Mouse (Mus musculus) heart, embryonic 11.5 days (tissue): ENCODE measurements around the gene Cd4. TPM values are rescaled to one million over a fixed set of nuclear protein-coding genes. Genes with fewer than 3 reads are reported as not detected.
A peak's percentile ranks its signal among the peaks of the same experiment; 100 is the strongest.

Experiments
- ATAC-seq: fragments of 200-750 bp; cut with Nextera tagmentation; replicated peaks from 2 replicates; pipeline ENCODE4 v1.8.0; 2017; ENCODE audit warnings: moderate library complexity; ENCODE audit not compliant: insufficient number of reproducible peaks, low FRiP score, low TSS enrichment
- H3K27ac ChIP-seq: fragments of 300-500 bp; sonication (generic); 2 replicates; pipeline ENCODE4 v1.5.1; 2014; ENCODE audit warnings: mild to moderate bottlenecking, low read depth, low read length
- H3K27me3 ChIP-seq: fragments of 300-500 bp; sonication (generic); 2 replicates; pipeline ENCODE4 v1.6.1; 2014; ENCODE audit warnings: mild to moderate bottlenecking, low read length, mixed read lengths; ENCODE audit not compliant: control insufficient read depth, insufficient read depth
- H3K36me3 ChIP-seq: fragments of 300-500 bp; sonication (generic); 2 replicates; pipeline ENCODE4 v1.6.1; 2014; ENCODE audit warnings: mild to moderate bottlenecking, low read length, moderate library complexity, mixed read lengths; ENCODE audit not compliant: control insufficient read depth, insufficient read depth
- H3K4me1 ChIP-seq: fragments of 300-500 bp; sonication (generic); 2 replicates; pipeline ENCODE4 v1.6.1; 2014; ENCODE audit warnings: low read length; ENCODE audit not compliant: control insufficient read depth, insufficient read depth
- H3K4me2 ChIP-seq: fragments of 300-500 bp; sonication (generic); 2 replicates; pipeline ENCODE4 v1.6.1; 2014; ENCODE audit warnings: mild to moderate bottlenecking, moderate library complexity
- H3K4me3 ChIP-seq: fragments of 300-500 bp; sonication (generic); 2 replicates; pipeline ENCODE4 v1.5.1; 2014; ENCODE audit warnings: low read depth, low read length
- H3K9ac ChIP-seq: fragments of 300-500 bp; sonication (generic); 2 replicates; pipeline ENCODE4 v1.6.1; 2014; ENCODE audit warnings: mild to moderate bottlenecking, low read depth, low read length, moderate library complexity
- H3K9me3 ChIP-seq: fragments of 300-500 bp; sonication (generic); replicated peaks from 2 replicates; pipeline ENCODE4 v1.6.1; 2016; ENCODE audit warnings: low read length; ENCODE audit not compliant: control insufficient read depth
- WGBS: fragments of 180-500 bp; shearing (Covaris S2); extraction: QIAGEN DNeasy Blood & Tissue Kit; methylation state at CpG from one replicate; pipeline ENCODE4 v1.1.7; 2014; ENCODE audit not compliant: insufficient replicate concordance; 5-methylcytosine and 5-hydroxymethylcytosine counted together
- polyA plus RNA-seq: library from polyadenylated mRNA; unstranded; fragments of >200 nt; fragmentation: Nextera tagmentation; extraction: Ambion mirVana; gene quantifications from 2 replicates; pipeline ENCODE4 v1.2.1, GENCODE M21; 2014

The Cd4 gene
- polyA plus RNA-seq, 1 experiment from 2014 or later, result not detected

DNA sequence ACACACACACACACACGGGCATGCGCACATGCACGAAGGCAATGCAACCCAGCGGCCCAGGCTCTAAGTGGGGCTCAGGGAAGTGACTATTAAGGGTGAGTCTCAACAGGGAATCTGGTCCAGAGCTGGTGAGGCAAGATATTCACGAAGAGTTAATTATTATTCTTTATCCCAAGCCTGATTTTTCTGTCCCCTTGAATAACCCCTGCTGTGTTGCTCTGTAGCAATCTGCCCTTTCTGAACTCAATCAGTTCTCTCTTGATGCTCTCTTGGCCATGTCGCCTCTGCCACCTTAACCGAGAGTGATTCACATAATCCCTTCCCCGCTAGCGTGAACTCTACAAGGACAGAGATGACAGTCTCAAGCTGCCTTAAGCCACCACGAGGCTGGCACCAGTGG is 4.7 kb downstream of the Cd4 start:
- H3K9ac ChIP-seq, result no peak overlapping the region
- H3K9me3 ChIP-seq, result no peaks in the 10 kb centered on the region
- no peak overlapping the region for H3K4me2 ChIP-seq
- no peak for ATAC-seq
- H3K27me3 ChIP-seq, result no peaks in the 10 kb centered on the region
- no peaks in the 10 kb centered on the region for H3K36me3 ChIP-seq
- 76% methylated on average over 10 of the region's 10 CpGs for WGBS
- H3K27ac ChIP-seq, result no peak overlapping the region
- H3K4me3 ChIP-seq, result no peak overlapping the region
- H3K4me1 ChIP-seq, result no peaks in the 10 kb centered on the region

DNA sequence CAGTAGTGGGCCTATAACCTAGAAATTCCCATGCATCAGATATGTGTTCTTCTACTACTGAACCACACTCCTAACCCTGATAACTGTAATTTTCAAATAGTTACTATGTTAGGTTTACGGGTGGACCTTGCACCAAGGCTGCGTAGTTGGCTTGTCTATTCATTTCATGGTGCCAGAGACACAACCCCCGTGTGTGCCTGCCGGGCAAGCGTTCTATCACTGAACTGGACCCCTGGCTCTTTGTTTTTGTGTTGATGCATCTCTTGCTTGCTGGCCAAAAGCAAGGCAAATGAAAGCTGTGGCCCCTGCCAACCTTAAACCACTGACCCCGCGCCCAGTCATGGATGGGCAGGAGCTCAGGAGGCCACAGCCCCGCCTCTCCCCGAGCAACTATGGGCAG is 6.2 kb downstream of the Cd4 start:
- H3K27me3 ChIP-seq, result no peaks in the 10 kb centered on the region
- no peak for ATAC-seq
- H3K4me1 ChIP-seq, result no peaks in the 10 kb centered on the region
- H3K4me2 ChIP-seq, result no peak overlapping the region
- no peaks in the 10 kb centered on the region for H3K9me3 ChIP-seq
- no peaks in the 10 kb centered on the region for H3K36me3 ChIP-seq
- WGBS, result 90% methylated on average over 9 of the region's 9 CpGs
- no peak overlapping the region for H3K27ac ChIP-seq
- no peak overlapping the region for H3K4me3 ChIP-seq
- no peak overlapping the region for H3K9ac ChIP-seq

DNA sequence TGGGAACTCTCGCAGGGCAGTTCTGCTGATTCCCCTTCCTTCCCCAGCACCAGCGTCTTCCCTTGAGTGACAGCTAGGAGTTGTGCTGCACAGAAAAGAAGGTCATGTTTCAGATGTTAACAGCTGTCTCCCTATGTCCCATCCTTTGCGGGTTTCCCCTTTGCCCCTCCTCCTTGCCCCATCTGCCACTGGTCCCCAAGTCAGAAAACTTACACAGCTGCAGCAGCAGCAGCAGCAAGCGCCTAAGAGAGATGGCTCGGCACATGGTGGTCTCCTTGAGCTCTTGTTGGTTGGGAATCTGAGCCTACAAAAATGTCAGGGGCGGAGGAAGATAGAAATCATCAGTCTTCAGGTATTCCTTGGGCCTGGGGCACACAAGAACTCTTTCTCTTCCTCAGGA is 8.6 kb downstream of the Cd4 start:
- H3K4me2 ChIP-seq, result no peak overlapping the region
- ATAC-seq, result no peak
- WGBS, result 49% methylated on average over 6 of the region's 6 CpGs

DNA sequence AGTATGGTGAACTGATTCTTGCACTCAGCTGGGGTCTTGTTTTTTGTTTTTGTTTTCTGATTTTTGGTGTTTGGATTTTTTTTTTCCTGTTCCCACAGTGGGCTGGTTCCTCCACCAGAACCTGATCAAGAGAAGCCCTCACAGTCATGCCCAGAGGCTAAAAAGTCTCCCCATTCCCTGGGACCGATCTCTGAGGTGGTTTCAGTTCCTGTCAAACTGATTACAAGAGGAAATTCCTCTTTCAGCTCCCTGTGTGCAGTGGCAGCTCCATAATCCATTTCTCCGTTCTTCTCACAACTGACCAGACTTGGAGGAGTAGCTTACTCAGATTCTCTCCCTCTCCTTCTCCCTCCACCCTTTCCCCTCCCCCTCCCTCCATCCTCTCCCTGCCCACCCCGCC is 13.7 kb downstream of the Cd4 start:
- H3K4me1 ChIP-seq, result no peaks in the 10 kb centered on the region
- no peaks in the 10 kb centered on the region for H3K9me3 ChIP-seq
- no peak overlapping the region for H3K4me2 ChIP-seq
- WGBS, result 28% methylated on average over 2 of the region's 3 CpGs
- ATAC-seq, result no peak
- no peak overlapping the region for H3K9ac ChIP-seq
- H3K4me3 ChIP-seq, result no peak overlapping the region
- H3K27ac ChIP-seq, result no peak overlapping the region
- H3K36me3 ChIP-seq, result no peaks in the 10 kb centered on the region
- no peaks in the 10 kb centered on the region for H3K27me3 ChIP-seq

More for the DNA sequence above, 8.6 kb downstream of the Cd4 start:
- Histone ChIP-seq H3K4me3 (no peak overlapping the region), H3K36me3 (no peaks in the 10 kb centered on the region), H3K4me1 (no peaks in the 10 kb centered on the region), H3K27me3 (no peaks in the 10 kb centered on the region), H3K9ac (no peak overlapping the region), H3K9me3 (no peaks in the 10 kb centered on the region), H3K27ac (no peak overlapping the region)

DNA sequence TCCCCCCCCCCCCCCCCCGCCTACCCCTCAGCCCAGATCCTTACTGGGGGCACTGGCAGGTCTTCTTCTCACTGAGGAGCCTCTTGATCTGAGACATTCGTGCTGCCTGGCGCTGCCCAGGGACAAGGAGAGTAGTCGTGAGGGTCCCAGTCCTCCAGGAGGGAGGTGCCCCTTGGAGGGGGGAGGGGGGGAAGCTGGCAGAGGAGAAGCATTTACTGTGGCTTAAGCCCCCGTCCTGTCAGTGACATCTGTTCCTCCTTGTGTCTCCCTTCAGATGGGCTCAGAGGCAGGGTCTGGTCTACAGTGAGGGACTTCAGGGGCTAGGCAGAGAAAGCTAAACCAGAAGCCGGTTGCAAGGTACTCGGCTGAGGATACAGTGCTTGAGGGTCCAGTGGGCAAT is 21.5 kb downstream of the Cd4 start:
- Histone ChIP-seq H3K4me1 (peaks cover 8% of the 10 kb centered on the region), H3K36me3 (no peaks in the 10 kb centered on the region), H3K9me3 (no peaks in the 10 kb centered on the region), H3K27ac (no peak overlapping the region), H3K9ac (no peak overlapping the region), H3K4me2 (no peak overlapping the region), H3K27me3 (peaks cover 6% of the 10 kb centered on the region), H3K4me3 (no peak overlapping the region)
- ATAC-seq, result no peak
- 57% methylated on average over 6 of the region's 7 CpGs for WGBS

DNA sequence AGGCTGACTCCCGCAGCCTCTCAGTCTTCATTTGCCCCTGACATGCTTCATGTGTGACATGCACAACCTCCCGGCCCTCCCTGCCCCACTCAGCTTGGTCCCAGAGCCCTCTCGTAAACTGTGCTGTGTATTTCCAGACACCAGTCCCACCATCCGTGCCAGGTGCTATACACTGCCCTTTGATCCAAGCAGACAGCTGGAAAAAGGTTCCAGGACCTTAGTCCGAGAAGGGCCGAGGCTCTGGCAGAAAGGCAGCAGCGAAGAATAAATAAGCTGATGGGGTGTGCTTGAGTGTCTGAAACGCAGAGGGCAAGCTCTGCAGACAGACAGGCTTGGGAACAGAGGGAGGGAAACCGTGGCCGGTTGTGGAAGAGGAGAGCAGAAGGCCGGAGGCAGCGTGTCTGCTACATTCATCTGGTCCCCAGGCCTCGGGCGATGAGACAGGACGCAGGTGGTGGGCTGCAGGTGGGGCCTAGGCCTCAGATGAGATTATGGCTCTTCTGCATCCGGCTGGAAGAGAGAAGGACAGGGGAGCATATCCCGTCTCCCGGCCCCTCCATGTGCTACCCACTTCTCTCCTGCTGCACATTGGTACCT is 22.2 kb downstream of the Cd4 start:
- Histone ChIP-seq H3K9ac (no peak overlapping the region), H3K36me3 (no peaks in the 10 kb centered on the region), H3K9me3 (no peaks in the 10 kb centered on the region), H3K4me3 (no peak overlapping the region), H3K27ac (no peak overlapping the region), H3K27me3 (peaks cover 11% of the 10 kb centered on the region), H3K4me1 (peaks cover 8% of the 10 kb centered on the region), H3K4me2 (no peak overlapping the region)
- WGBS, result 52% methylated on average over 18 of the region's 18 CpGs
- no peak for ATAC-seq

DNA sequence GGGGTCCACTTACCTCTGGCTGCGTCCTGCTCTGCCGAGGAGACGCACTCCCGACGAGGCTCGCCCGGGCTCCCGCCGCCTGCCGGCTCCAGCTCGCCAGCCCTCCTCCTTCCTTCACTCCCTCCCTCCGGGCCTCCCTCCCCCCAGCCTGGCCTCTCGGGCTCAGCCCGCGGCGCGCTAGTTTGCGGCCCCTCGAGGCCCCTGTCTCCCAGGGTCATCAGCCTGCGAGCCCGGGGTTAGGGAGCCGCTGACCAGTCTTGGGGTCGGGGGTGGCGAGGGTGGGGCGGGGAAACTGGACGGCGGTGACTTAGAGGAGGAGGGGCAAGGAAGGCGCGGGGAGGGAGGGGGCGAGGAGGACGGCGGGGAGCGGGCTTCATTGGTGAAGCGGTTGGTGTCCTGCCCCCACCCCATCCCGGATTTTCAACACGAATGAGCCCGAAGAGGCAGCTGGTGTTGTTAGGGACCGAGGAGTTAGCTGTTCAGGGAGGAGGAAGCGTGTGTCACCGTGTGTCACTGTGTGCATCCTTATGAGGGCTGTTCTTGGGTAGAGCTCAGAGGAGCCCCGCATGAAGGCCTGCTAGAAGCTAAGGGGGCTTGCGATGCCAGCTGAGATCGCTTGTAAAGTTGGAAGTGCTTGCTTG is 24.2 kb downstream of the Cd4 start, which contains the start of gene Gpr162:
Gpr162 (minus strand) TSS at position 326 of the 641 bp plus-strand sequence.
- Histone ChIP-seq H3K4me1 (peaks cover 16% of the 10 kb centered on the region), H3K4me2 (peak within 1 kb of the TSS; percentile 89), H3K9me3 (no peaks in the 10 kb centered on the region), H3K9ac (peak within 1 kb of the TSS; percentile 77), H3K4me3 (peak within 1 kb of the TSS; percentile 53), H3K27ac (no peak within 1 kb of the TSS), H3K27me3 (peaks cover 22% of the 10 kb centered on the region), H3K36me3 (no peaks in the 10 kb centered on the region)
- 1% methylated on average over 37 of the region's 43 CpGs for WGBS
- peak; percentile 43; the same call in 1 of the 2 replicates for ATAC-seq

DNA sequence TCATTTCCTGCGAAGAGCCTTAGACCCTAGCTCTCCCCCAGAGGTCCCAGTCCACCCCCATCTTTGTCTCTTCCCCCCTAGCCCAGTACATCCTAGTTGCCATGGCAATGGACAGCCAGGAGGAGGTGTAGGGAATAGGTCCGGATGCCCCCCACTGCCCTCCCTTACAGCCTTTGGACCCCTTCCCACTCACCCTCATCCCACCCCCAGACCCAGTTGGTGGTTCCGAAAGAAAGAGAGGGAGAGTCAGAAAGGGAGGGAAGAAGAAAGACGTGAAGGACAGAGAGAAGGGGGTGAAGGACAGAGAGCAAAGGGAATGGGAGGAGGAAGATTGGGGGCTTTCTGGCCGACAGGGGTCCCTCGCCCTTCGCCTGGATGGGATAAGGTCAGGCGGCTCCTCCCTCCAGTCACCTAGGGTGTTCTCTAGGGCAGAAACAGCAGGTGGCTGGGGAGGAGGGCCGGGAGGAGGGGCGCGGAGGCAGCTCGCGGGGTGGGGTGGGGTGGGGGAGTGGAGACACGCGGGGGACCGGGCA is 24.8 kb downstream of the Cd4 start:
- WGBS, result 0% methylated on average over 16 of the region's 16 CpGs
- H3K4me1 ChIP-seq, result peaks cover 17% of the 10 kb centered on the region
- no peaks in the 10 kb centered on the region for H3K9me3 ChIP-seq
- ATAC-seq, result no peak
- H3K27me3 ChIP-seq, result peaks cover 27% of the 10 kb centered on the region
- H3K4me3 ChIP-seq, result peak overlapping the region; percentile 53
- H3K4me2 ChIP-seq, result peak overlapping the region; percentile 89
- H3K27ac ChIP-seq, result no peak overlapping the region
- H3K9ac ChIP-seq, result peak overlapping the region; percentile 77
- no peaks in the 10 kb centered on the region for H3K36me3 ChIP-seq
